Mouse (Mus musculus): ENCODE data around the gene Tle6. TPM values are rescaled to one million over a fixed set of nuclear protein-coding genes. Genes with fewer than 3 reads are reported as not detected.

The Tle6 gene
- polyA plus RNA-seq, 1 experiment from 2014 or later = 4.8 TPM

DNA sequence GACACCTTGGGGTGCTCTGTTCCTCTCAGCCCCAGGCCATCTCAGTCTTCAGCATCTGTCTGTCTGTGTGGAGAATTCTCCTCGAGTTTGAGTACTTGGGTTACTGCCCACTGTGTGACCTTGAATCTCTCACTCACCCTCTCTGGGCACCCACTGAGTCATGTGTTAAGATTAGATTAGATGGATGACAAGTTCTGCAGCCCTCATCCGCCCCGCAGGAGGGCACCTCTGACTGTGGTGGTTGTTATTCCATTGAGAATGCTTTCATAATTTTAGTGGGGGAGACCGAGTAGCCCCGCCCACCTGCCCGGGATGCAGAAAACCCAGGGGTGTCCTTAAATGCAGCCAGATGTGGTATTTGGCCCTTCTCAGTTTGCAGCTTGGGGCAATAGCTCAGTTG lies 37.4 kb downstream of the Tle6 start:
- no peak for DNase-seq (ENCODE audit: low spot score)
- H3K4me1 ChIP-seq (replicated peaks; ENCODE audit: control insufficient read depth, insufficient read depth, low read length) = peaks cover 36% of the 10 kb centered on the region
- no peak overlapping the region for H3K27ac ChIP-seq
- peaks cover 33% of the 10 kb centered on the region for H3K27me3 ChIP-seq (ENCODE audit: control insufficient read depth, insufficient read depth, low read length)
- H3K36me3 ChIP-seq (replicated peaks; ENCODE audit: control insufficient read depth, insufficient read depth) = peaks cover 57% of the 10 kb centered on the region
- H3K4me2 ChIP-seq (replicated peaks) = peak overlapping the region; percentile 40; the same call in 1 of the 2 replicates
- 53% methylated on average over 6 of the region's 6 CpGs for WGBS
- no peak for ATAC-seq (ENCODE audit: low FRiP score)
- no peak overlapping the region for H3K4me3 ChIP-seq (replicated peaks; ENCODE audit: low read length)
- no peaks in the 10 kb centered on the region for H3K9me3 ChIP-seq (ENCODE audit: control insufficient read depth, low read length)
- no peak overlapping the region for H3K9ac ChIP-seq

DNA sequence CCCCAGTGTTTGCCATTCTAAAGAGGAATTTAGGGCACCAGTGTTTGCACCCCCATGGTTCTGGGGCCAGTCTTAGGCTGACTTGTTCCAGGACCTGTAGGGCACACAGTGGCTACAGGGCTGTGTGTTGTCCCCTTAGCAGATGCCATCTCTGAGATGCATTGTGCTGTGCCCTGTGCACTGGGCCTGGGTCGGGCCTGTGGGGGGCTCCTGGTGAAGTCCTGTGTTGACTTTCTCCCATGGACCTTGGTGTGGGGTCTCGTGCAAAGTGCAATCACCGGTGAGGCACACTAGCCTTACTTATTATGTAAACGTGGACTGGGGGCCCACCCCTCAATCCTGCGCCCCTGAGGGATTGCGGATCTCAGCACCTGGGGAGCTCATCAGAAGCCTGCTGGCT lies 38.5 kb downstream of the Tle6 start:
- peaks cover 53% of the 10 kb centered on the region for H3K36me3 ChIP-seq (replicated peaks; ENCODE audit: control insufficient read depth, insufficient read depth)
- ATAC-seq (ENCODE audit: low FRiP score) (no peak), DNase-seq (ENCODE audit: low spot score) (no peak)
- H3K4me1 ChIP-seq (replicated peaks; ENCODE audit: control insufficient read depth, insufficient read depth, low read length) = peaks cover 33% of the 10 kb centered on the region
- no peaks in the 10 kb centered on the region for H3K9me3 ChIP-seq (ENCODE audit: control insufficient read depth, low read length)
- H3K9ac ChIP-seq = 0 out of 2 replicates have a peak overlapping the region, but pooled peaks have one; percentile 28
- H3K4me3 ChIP-seq (replicated peaks; ENCODE audit: low read length) = no peak overlapping the region
- H3K27ac ChIP-seq = no peak overlapping the region
- WGBS = 79% methylated on average over 6 of the region's 6 CpGs
- peaks cover 28% of the 10 kb centered on the region for H3K27me3 ChIP-seq (ENCODE audit: control insufficient read depth, insufficient read depth, low read length)
- H3K4me2 ChIP-seq (replicated peaks) = 0 out of 2 replicates have a peak overlapping the region, but pooled peaks have one; percentile 2

GRCm38 (mm10) chr10:81560719-81561459 lies 40.0 kb downstream of the Tle6 start:
- Histone ChIP-seq H3K36me3 (replicated peaks; ENCODE audit: control insufficient read depth, insufficient read depth) (peaks cover 39% of the 10 kb centered on the region), H3K4me2 (replicated peaks) (peak overlapping the region; percentile 95), H3K4me1 (replicated peaks; ENCODE audit: control insufficient read depth, insufficient read depth, low read length) (peaks cover 33% of the 10 kb centered on the region), H3K4me3 (replicated peaks; ENCODE audit: low read length) (peak overlapping the region; percentile 91), H3K9me3 (ENCODE audit: control insufficient read depth, low read length) (no peaks in the 10 kb centered on the region), H3K9ac (peak overlapping the region; percentile 100), H3K27me3 (ENCODE audit: control insufficient read depth, insufficient read depth, low read length) (peaks cover 13% of the 10 kb centered on the region), H3K27ac (0 out of 2 replicates have a peak overlapping the region, but pooled peaks have one; percentile 90)
- DNase-seq (ENCODE audit: low spot score) (no peak), ATAC-seq (ENCODE audit: low FRiP score) (no peak)
- WGBS = 25% methylated on average over 16 of the region's 16 CpGs

GRCm38 (mm10) chr10:81559627-81560539 lies 41.0 kb downstream of the Tle6 start:
- DNase-seq (ENCODE audit: low spot score) (no peak), ATAC-seq (ENCODE audit: low FRiP score) (peak; percentile 42)
- Histone ChIP-seq H3K27ac (peak overlapping the region; percentile 90), H3K9ac (peak overlapping the region; percentile 100), H3K27me3 (ENCODE audit: control insufficient read depth, insufficient read depth, low read length) (peaks cover 3% of the 10 kb centered on the region; the same call in 1 of the 2 replicates), H3K36me3 (replicated peaks; ENCODE audit: control insufficient read depth, insufficient read depth) (peaks cover 29% of the 10 kb centered on the region; the same call in 1 of the 2 replicates), H3K4me2 (replicated peaks) (peak overlapping the region; percentile 95), H3K4me3 (replicated peaks; ENCODE audit: low read length) (peak overlapping the region; percentile 91), H3K9me3 (ENCODE audit: control insufficient read depth, low read length) (no peaks in the 10 kb centered on the region), H3K4me1 (replicated peaks; ENCODE audit: control insufficient read depth, insufficient read depth, low read length) (peaks cover 33% of the 10 kb centered on the region)
- WGBS = 2% methylated on average over 36 of the region's 36 CpGs

DNA sequence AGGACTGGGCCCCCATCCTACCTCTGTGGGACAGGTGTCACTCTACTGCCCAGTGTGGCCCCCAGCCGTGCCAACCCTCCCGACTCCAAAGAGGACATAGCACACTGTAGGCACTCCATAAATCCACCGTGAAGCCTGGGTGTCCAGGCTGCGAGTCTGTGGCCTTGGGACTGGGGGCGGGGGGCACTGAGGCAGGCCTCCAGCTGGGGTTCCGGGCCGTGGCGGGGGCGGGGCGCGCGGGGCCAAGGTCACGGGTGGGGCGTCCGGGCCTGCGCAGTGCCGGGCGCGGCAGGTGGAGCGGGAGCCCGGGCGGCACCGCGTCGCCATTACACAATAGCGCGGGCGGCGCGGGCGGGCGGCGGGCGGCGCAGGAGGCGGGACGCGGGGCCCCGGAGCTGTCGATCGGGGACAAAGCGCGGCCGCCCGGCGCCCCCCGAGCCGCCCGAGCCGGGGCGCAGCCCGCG lies 41.7 kb downstream of the Tle6 start, which contains the start of gene Aes:
TSS of gene Aes (plus strand) at position 326 of the 464 bp plus-strand sequence.
- H3K4me3 ChIP-seq (replicated peaks; ENCODE audit: low read length) = peak within 1 kb of the TSS; percentile 91
- peak; percentile 61 for DNase-seq (ENCODE audit: low spot score)
- under 1% methylated on average over 30 of the region's 53 CpGs for WGBS
- H3K9ac ChIP-seq = peak within 1 kb of the TSS; percentile 100
- ATAC-seq (ENCODE audit: low FRiP score) = peak; percentile 69
- no peaks in the 10 kb centered on the region; the same call in 1 of the 2 replicates for H3K27me3 ChIP-seq (ENCODE audit: control insufficient read depth, insufficient read depth, low read length)
- peaks cover 32% of the 10 kb centered on the region for H3K4me1 ChIP-seq (replicated peaks; ENCODE audit: control insufficient read depth, insufficient read depth, low read length)
- H3K36me3 ChIP-seq (replicated peaks; ENCODE audit: control insufficient read depth, insufficient read depth) = peaks cover 23% of the 10 kb centered on the region; the same call in 1 of the 2 replicates
- no peaks in the 10 kb centered on the region for H3K9me3 ChIP-seq (ENCODE audit: control insufficient read depth, low read length)
- peak within 1 kb of the TSS; percentile 90 for H3K27ac ChIP-seq
- peak within 1 kb of the TSS; percentile 95 for H3K4me2 ChIP-seq (replicated peaks)

DNA sequence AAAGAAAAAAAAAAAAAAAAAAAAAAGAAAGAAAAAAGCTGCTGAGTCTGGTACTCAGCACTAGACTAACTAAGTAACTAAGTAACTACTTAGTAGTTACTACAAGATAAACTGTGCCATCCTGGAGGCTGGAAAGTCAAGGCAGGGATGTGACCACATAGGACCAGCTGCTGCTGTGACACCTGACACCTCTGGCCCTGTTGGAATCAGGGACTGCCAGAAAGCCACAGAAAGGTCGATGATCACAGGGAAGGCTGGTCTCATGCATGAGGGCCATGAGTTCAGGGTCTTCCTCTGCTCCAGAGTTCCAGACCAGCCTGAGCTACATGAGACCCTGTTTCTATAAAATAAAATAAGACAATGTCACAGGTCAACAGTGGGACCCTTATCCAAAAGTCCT lies 43.4 kb downstream of the Tle6 start:
- DNase-seq (ENCODE audit: low spot score) = no peak
- no peak for ATAC-seq (ENCODE audit: low FRiP score)
- WGBS = 43% methylated on average over 1 of the region's 1 CpGs

DNA sequence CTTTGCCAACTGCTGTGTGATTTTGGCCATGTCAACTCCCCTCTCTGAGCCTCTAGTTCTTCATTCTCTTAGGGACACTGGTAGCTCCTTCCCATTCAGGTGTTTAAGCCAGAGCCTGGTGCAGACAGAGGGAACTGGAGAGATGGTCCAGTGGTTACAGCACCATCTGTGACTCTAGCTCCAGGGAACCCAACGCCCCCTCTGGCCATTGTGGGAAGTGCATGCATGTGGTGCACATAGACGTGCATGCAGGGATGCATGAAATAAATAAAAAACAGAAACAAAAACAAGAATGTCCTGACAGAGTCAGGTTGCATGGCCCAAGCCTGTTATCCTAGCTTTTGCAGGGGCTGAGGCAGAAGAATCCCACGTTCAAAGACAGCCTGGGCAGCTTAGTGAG lies 44.6 kb downstream of the Tle6 start:
- Histone ChIP-seq H3K9ac (no peak overlapping the region), H3K27ac (no peak overlapping the region), H3K4me1 (replicated peaks; ENCODE audit: control insufficient read depth, insufficient read depth, low read length) (peaks cover 17% of the 10 kb centered on the region), H3K4me2 (replicated peaks) (no peak overlapping the region), H3K36me3 (replicated peaks; ENCODE audit: control insufficient read depth, insufficient read depth) (peaks cover 4% of the 10 kb centered on the region; the same call in 1 of the 2 replicates), H3K27me3 (ENCODE audit: control insufficient read depth, insufficient read depth, low read length) (no peaks in the 10 kb centered on the region), H3K4me3 (replicated peaks; ENCODE audit: low read length) (no peak overlapping the region), H3K9me3 (ENCODE audit: control insufficient read depth, low read length) (no peaks in the 10 kb centered on the region)
- no peak for DNase-seq (ENCODE audit: low spot score)
- 85% methylated on average over 3 of the region's 3 CpGs for WGBS
- no peak for ATAC-seq (ENCODE audit: low FRiP score)

More for the DNA sequence above, 43.4 kb downstream of the Tle6 start:
- H3K27me3 ChIP-seq (ENCODE audit: control insufficient read depth, insufficient read depth, low read length) = no peaks in the 10 kb centered on the region
- H3K27ac ChIP-seq = no peak overlapping the region
- no peak overlapping the region for H3K9ac ChIP-seq
- no peaks in the 10 kb centered on the region for H3K9me3 ChIP-seq (ENCODE audit: control insufficient read depth, low read length)
- no peak overlapping the region for H3K4me3 ChIP-seq (replicated peaks; ENCODE audit: low read length)
- H3K36me3 ChIP-seq (replicated peaks; ENCODE audit: control insufficient read depth, insufficient read depth) = peaks cover 16% of the 10 kb centered on the region; the same call in 1 of the 2 replicates
- H3K4me1 ChIP-seq (replicated peaks; ENCODE audit: control insufficient read depth, insufficient read depth, low read length) = peaks cover 25% of the 10 kb centered on the region
- no peak overlapping the region for H3K4me2 ChIP-seq (replicated peaks)

GRCm38 (mm10) chr10:81553807-81554755 lies 46.8 kb downstream of the Tle6 start:
- peaks cover 5% of the 10 kb centered on the region for H3K4me1 ChIP-seq (replicated peaks; ENCODE audit: control insufficient read depth, insufficient read depth, low read length)
- no peaks in the 10 kb centered on the region for H3K27me3 ChIP-seq (ENCODE audit: control insufficient read depth, insufficient read depth, low read length)
- H3K36me3 ChIP-seq (replicated peaks; ENCODE audit: control insufficient read depth, insufficient read depth) = no peaks in the 10 kb centered on the region
- ATAC-seq (ENCODE audit: low FRiP score) = no peak
- no peak for DNase-seq (ENCODE audit: low spot score)
- no peak overlapping the region for H3K4me3 ChIP-seq (replicated peaks; ENCODE audit: low read length)
- no peak overlapping the region for H3K27ac ChIP-seq
- no peak overlapping the region for H3K4me2 ChIP-seq (replicated peaks)
- no peak overlapping the region for H3K9ac ChIP-seq
- 80% methylated on average over 6 of the region's 6 CpGs for WGBS
- H3K9me3 ChIP-seq (ENCODE audit: control insufficient read depth, low read length) = no peaks in the 10 kb centered on the region
